Mouse (Mus musculus): ENCODE measurements around the gene Tuba1b. TPM values are rescaled to one million over a fixed set of nuclear protein-coding genes. Genes with fewer than 3 reads are reported as not detected.
"Not testable (repeated sequence)": the region's sequence is repeated elsewhere in the genome, so short reads cannot be mapped to it uniquely, and the experiment has no call there.

The Tuba1b gene
- 1,197 and 1,299 TPM in 2 replicates for polyA plus RNA-seq (2015; fragmentation: Nextera tagmentation; extraction: Ambion mirVana)

- H3K4me2 ChIP-seq = peak within 1 kb of the TSS; percentile 86
- peak within 1 kb of the TSS; percentile 94 for H3K9ac ChIP-seq
- H3K4me1 ChIP-seq = peaks cover 9% of the 10 kb centered on the region
- peak within 1 kb of the TSS; percentile 82 for H3K4me3 ChIP-seq (replicated peaks)
- 0 out of 2 replicates have a peak, but pooled peaks cover 5% of the 10 kb centered on the region for H3K36me3 ChIP-seq
- H3K9me3 ChIP-seq = no peaks in the 10 kb centered on the region
- H3K27ac ChIP-seq = peak within 1 kb of the TSS; percentile 99
- peak; percentile 95 for ATAC-seq (ENCODE audit: insufficient read depth, low FRiP score, low read depth)
- under 1% methylated on average over 58 of the region's 58 CpGs for WGBS
- no peaks in the 10 kb centered on the region for H3K27me3 ChIP-seq (replicated peaks)
Observed at GRCm38 (mm10) chr15:98934217-98934839, at the start of gene Tuba1b. TSS of gene Tuba1b (minus strand) at chr15:98934565.

- peak overlapping the region; percentile 26; the same call in 1 of the 2 replicates for H3K27ac ChIP-seq
Observed at GRCm38 (mm10) chr15:98983431-98984081, 49.2 kb upstream of the Tuba1b start.

GRCm38 (mm10) chr15:98982100-98982499, 47.7 kb upstream of the Tuba1b start:
- no peaks in the 10 kb centered on the region for H3K27me3 ChIP-seq (replicated peaks)
- H3K4me2 ChIP-seq = no peak overlapping the region
- WGBS = 80% methylated on average over 6 of the region's 6 CpGs
- no peak overlapping the region for H3K4me3 ChIP-seq (replicated peaks)
- 0 out of 2 replicates have a peak, but pooled peaks cover 3% of the 10 kb centered on the region for H3K4me1 ChIP-seq
- no peak overlapping the region for H3K27ac ChIP-seq
- ATAC-seq (ENCODE audit: insufficient read depth, low FRiP score, low read depth) = no peak
- no peaks in the 10 kb centered on the region for H3K36me3 ChIP-seq
- H3K9me3 ChIP-seq = no peaks in the 10 kb centered on the region
- no peak overlapping the region for H3K9ac ChIP-seq

More at GRCm38 (mm10) chr15:98983431-98984081, 49.2 kb upstream of the Tuba1b start:
- Histone ChIP-seq H3K9ac (no peak overlapping the region), H3K4me3 (replicated peaks) (no peak overlapping the region), H3K36me3 (no peaks in the 10 kb centered on the region), H3K4me2 (no peak overlapping the region), H3K4me1 (0 out of 2 replicates have a peak, but pooled peaks cover 4% of the 10 kb centered on the region), H3K9me3 (no peaks in the 10 kb centered on the region), H3K27me3 (replicated peaks) (no peaks in the 10 kb centered on the region)
- ATAC-seq (ENCODE audit: insufficient read depth, low FRiP score, low read depth) = no peak
- WGBS = 49% methylated on average over 16 of the region's 16 CpGs

DNA sequence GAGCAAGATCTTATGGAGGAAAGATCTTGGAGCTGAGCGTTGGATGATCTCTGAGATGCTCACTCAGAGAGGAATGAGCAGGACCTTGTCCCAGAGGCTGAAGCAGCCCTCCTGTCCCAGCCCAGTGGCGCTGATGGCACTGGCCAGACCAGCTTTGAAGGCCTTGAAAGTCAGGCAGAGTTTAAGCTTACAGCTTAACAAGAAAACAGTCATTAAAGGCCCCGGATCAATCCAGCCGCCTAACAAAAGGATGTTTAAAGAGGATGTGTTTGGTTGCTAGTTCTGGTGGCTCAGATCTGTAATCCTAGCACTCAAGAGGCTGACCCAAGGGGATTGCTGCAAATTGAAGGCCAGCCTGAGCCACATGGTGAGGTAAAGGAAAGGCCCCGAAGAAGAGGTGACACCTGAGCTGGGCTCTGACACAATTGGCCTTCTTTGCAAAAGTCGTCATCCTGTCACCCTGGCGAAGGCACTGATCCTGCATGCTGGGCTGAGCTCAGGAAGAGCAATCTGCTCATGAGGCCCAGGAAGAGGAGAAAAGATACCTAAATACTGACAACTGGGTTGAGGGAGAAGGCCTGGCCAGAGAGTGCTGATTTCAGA, 45.7 kb upstream of the Tuba1b start:
- Histone ChIP-seq H3K9me3 (no peaks in the 10 kb centered on the region), H3K27ac (no peak overlapping the region), H3K27me3 (replicated peaks) (no peaks in the 10 kb centered on the region), H3K36me3 (no peaks in the 10 kb centered on the region), H3K4me2 (no peak overlapping the region), H3K4me1 (no peaks in the 10 kb centered on the region), H3K4me3 (replicated peaks) (no peak overlapping the region), H3K9ac (no peak overlapping the region)
- ATAC-seq (ENCODE audit: insufficient read depth, low FRiP score, low read depth) = no peak
- 57% methylated on average over 7 of the region's 7 CpGs for WGBS

GRCm38 (mm10) chr15:98978409-98979172, 44.2 kb upstream of the Tuba1b start:
- Histone ChIP-seq H3K27ac (no peak overlapping the region), H3K9me3 (no peaks in the 10 kb centered on the region), H3K27me3 (replicated peaks) (no peaks in the 10 kb centered on the region), H3K36me3 (no peaks in the 10 kb centered on the region), H3K4me2 (no peak overlapping the region), H3K4me3 (replicated peaks) (no peak overlapping the region), H3K9ac (no peak overlapping the region), H3K4me1 (no peaks in the 10 kb centered on the region)
- WGBS = 73% methylated on average over 20 of the region's 20 CpGs
- ATAC-seq (ENCODE audit: insufficient read depth, low FRiP score, low read depth) = no peak

DNA sequence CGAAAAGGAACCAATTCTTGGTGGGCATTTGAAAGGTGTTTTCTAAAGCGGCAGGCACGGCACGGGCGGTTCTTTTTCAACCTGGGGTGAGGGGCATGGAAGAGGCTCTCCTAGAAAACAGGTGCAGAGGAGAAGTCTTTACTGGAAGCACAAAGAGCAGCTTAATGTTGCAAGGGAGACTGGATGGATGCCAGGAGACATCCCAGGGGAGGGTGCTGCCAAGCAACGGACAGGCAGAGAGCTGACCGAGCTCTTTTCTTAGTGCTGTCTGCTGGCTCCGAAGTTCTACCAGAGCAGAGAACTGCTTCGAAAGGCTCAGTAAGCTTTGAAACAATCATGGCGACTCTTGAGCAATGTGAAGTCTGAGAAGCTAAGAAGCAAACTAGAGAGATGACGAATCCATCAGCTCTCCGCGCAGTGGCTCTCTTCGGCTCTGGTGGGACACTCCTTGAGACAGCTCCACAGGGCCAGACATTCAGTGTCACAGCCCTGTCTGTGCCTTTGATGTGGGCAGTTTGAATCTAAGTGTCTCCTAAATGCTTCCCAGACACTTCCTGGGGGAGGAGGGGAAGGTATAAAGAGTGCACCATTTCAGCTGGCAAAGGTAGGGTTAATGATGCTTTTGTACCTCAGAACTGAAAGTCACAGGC, 43.5 kb upstream of the Tuba1b start:
- no peaks in the 10 kb centered on the region for H3K27me3 ChIP-seq (replicated peaks)
- no peaks in the 10 kb centered on the region for H3K36me3 ChIP-seq
- no peaks in the 10 kb centered on the region for H3K9me3 ChIP-seq
- WGBS = 64% methylated on average over 14 of the region's 14 CpGs
- H3K9ac ChIP-seq = no peak overlapping the region
- no peak overlapping the region for H3K4me3 ChIP-seq (replicated peaks)
- ATAC-seq (ENCODE audit: insufficient read depth, low FRiP score, low read depth) = no peak; the same call in 1 of the 2 replicates
- no peak overlapping the region for H3K4me2 ChIP-seq
- no peaks in the 10 kb centered on the region for H3K4me1 ChIP-seq
- no peak overlapping the region for H3K27ac ChIP-seq

DNA sequence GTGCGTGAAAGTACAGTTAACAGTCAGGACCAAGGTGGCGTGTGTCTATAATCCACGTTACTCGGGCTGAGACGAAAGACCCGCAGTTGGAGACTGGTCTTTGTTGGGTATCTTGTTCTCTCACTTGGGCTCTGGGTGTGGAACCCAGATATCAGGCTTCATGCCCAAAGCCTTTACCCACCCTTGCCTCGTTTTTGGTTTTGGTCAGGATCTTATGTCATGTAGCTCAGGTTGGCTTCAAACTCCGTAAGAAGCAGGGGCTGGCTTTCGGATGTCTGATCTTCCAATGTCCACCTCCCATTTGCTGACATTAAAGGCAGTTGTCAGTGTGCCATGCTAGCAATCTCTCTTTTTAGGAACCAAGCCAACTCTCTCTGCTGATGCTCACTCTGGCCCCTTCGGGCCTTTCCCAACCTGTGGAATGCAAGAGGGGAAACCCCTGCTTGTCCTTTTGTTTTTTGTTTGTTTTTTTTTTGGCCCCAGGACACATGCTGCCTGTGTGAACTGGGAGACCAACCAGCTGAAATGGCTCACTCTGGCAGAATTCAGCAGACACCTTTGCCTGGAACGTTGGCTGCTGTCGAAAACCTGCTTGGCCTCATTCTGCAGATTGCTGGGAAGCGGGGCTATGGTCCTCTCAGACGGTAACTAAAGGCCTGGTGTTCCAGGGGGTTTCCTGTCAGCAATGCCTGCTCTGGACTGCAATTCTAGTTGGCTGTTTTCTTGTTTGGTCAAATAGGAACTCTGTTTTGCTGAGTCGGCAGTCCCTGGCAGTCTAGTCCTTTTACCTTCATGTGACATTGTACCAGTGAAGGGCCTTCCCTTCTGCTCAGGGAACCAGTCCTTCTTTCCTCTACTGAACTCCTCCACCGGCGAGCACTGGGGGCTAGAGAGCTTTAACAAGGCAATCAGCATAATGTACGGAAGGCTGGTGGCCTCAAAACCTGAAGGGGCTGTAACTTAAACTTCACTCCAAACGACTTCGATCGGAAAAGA, 42.7 kb upstream of the Tuba1b start:
- H3K9ac ChIP-seq = no peak overlapping the region
- no peaks in the 10 kb centered on the region for H3K4me1 ChIP-seq
- no peak for ATAC-seq (ENCODE audit: insufficient read depth, low FRiP score, low read depth)
- H3K27me3 ChIP-seq (replicated peaks) = no peaks in the 10 kb centered on the region
- 73% methylated on average over 21 of the region's 21 CpGs for WGBS
- H3K36me3 ChIP-seq = no peaks in the 10 kb centered on the region
- no peaks in the 10 kb centered on the region for H3K9me3 ChIP-seq
- no peak overlapping the region for H3K4me2 ChIP-seq
- H3K27ac ChIP-seq = no peak overlapping the region
- H3K4me3 ChIP-seq (replicated peaks) = no peak overlapping the region

DNA sequence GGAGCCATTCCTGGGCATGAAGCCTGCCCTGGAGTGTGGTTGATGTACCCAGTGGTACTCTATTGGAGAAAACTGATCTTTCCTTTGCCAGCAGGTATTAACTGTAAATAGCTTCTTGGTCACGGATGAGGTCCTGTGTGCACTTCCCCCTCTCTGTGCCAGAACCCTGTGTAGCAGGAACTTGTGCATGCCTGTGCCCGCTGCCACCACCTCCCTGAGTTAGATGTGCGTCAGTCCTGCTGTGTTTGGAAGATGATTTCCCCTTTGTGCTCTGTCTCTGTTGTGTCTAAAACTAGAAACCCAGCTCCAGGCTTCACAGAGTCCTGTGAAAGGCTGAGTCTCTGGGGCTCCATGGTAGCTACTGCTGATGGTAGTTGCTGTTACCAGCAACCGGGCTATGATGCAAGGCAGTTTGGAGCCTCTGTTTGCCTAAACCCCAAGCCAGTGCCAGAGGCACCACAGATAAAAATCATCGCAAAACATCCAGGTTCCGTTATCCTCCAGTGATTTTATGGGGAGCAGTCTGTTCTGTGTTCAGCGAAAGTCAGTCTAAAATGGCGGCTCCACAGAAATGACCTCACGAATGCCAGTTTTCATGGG, 38.8 kb upstream of the Tuba1b start:
- H3K9me3 ChIP-seq = no peaks in the 10 kb centered on the region
- no peak overlapping the region for H3K4me2 ChIP-seq
- no peak for ATAC-seq (ENCODE audit: insufficient read depth, low FRiP score, low read depth)
- H3K4me1 ChIP-seq = peaks cover 15% of the 10 kb centered on the region; the same call in 1 of the 2 replicates
- no peak overlapping the region for H3K4me3 ChIP-seq (replicated peaks)
- H3K27me3 ChIP-seq (replicated peaks) = no peaks in the 10 kb centered on the region
- H3K36me3 ChIP-seq = no peaks in the 10 kb centered on the region
- H3K27ac ChIP-seq = no peak overlapping the region
- 83% methylated on average over 9 of the region's 9 CpGs for WGBS
- no peak overlapping the region for H3K9ac ChIP-seq

DNA sequence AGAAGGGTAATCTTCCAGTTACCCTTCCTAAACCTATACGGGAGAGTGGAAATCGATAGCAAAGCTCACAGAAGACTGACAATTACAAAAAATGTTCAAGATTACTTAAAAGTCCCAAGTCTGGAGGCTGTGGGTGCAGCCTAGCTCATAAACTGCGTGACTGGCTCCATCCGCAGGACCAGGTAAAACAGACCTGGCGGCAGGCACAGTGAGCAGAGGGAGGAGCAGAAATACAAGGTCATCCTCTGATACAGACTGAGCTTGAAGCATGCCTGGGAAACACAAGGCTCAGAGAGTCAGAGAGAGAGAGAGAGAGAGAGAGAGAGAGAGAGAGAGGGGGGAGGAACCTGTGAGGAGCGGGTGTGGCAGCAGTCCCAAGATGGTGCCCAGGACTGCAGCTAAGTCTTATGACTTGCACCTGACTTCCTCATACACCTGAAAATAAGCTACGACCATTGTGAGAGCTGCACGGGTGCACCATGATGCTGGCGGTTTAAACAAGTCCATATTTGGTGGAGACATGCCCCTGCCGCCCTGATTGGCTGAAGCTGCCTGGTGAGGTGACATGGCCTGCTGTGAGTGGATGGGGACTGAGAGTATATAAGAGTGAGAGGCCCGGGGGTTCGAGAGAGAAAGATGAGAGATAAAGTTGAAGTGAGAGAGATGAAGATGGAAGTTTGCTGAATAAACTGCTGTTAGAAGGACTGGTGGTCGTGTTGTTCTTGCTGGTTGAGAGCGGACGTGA, 37.4 kb upstream of the Tuba1b start:
- not testable (repeated sequence) for ATAC-seq (ENCODE audit: insufficient read depth, low FRiP score, low read depth); H3K36me3 ChIP-seq; H3K27ac ChIP-seq; H3K27me3 ChIP-seq (replicated peaks); H3K4me2 ChIP-seq; H3K4me3 ChIP-seq (replicated peaks); H3K9me3 ChIP-seq; H3K9ac ChIP-seq
- peaks cover 15% of the 10 kb centered on the region; the same call in 1 of the 2 replicates for H3K4me1 ChIP-seq
- 71% methylated on average over 15 of the region's 15 CpGs for WGBS

GRCm38 (mm10) chr15:98971111-98971510, 36.7 kb upstream of the Tuba1b start:
- WGBS = 39% methylated on average over 4 of the region's 4 CpGs
- H3K27ac ChIP-seq = no peak overlapping the region
- no peak for ATAC-seq (ENCODE audit: insufficient read depth, low FRiP score, low read depth)
- no peak overlapping the region for H3K4me3 ChIP-seq (replicated peaks)
- H3K9ac ChIP-seq = no peak overlapping the region
- H3K9me3 ChIP-seq = no peaks in the 10 kb centered on the region
- no peaks in the 10 kb centered on the region for H3K27me3 ChIP-seq (replicated peaks)
- no peak overlapping the region for H3K4me2 ChIP-seq
- H3K4me1 ChIP-seq = peaks cover 15% of the 10 kb centered on the region; the same call in 1 of the 2 replicates
- H3K36me3 ChIP-seq = no peaks in the 10 kb centered on the region

Measured in stomach, embryonic 15.5 days (tissue).